Mouse (Mus musculus) spleen, postnatal 14 days (tissue): Measurements from ENCODE around the gene Mospd1.
A peak's percentile ranks its signal among the peaks of the same experiment; 100 is the strongest.

Experiments used
- DNase-seq, 2 experiments: peaks; one replicate each; pipeline ENCODE4 v3.0.0; 2021 to 2022; ENCODE audit warnings: low spot score in 2 of 2

Gene Mospd1

DNA sequence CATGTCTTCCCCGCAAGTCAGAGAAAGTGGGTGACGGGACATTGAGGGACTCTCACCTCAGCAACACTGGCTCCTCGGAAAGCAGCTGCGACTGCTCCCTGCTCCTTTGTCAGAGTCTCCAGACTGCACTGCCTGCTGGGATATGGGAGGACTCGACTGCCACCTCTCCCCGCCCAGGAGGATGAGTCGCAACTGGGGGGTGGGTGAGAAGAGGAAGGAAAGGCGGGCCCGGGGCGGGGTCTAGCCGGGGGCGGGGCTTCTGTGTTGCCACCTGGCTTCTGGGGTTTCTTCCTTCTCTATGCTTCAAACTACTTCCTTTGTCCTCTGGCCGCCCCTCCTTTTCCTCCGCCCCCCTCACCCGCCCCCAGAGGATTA, at the start of gene Mospd1:
Gene Mospd1, minus strand, starts transcription at position 137 of the 375 bp plus-strand sequence.
- DNase-seq = peak; percentile 80 to 83

DNA sequence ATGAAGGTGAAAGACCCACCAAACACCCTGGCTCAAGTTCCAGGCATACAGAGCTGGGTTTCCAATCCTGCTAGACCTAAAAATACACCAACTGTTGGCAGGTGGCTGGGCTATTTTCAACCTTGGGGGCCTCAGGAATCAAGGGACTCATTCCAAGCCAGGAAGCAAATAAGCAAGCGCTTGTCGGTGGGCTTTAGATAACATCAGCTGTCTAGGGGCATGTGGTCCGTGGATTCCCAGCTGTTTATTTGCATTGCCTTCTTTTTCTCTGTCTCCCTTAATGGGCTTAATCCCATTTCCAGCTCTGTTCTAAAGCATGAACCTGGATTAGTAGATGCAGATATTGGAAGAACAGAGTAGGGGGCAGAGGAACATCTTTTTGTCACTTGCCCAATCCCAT, 16.1 kb upstream of the Mospd1 start:
- no peak for DNase-seq

DNA sequence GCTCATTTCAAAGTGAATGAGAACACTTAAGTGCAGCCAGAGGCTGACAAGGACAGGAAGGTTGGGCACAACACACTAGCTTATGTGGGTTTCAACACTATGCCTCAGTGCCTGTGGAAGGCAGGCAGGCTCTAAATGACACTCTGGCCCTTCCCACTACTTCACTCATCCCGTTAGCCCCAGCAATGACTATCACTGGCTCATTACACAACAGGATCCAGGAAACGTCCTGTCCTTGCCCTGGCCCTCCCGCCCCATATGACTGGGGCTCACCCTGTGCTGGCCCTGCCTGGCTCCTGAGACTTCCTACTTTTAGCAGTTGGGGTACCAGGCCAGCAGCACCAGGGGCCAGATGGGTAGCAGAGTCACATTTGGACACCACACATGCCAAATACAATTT, 12.8 kb upstream of the Mospd1 start:
- DNase-seq = no peak

DNA sequence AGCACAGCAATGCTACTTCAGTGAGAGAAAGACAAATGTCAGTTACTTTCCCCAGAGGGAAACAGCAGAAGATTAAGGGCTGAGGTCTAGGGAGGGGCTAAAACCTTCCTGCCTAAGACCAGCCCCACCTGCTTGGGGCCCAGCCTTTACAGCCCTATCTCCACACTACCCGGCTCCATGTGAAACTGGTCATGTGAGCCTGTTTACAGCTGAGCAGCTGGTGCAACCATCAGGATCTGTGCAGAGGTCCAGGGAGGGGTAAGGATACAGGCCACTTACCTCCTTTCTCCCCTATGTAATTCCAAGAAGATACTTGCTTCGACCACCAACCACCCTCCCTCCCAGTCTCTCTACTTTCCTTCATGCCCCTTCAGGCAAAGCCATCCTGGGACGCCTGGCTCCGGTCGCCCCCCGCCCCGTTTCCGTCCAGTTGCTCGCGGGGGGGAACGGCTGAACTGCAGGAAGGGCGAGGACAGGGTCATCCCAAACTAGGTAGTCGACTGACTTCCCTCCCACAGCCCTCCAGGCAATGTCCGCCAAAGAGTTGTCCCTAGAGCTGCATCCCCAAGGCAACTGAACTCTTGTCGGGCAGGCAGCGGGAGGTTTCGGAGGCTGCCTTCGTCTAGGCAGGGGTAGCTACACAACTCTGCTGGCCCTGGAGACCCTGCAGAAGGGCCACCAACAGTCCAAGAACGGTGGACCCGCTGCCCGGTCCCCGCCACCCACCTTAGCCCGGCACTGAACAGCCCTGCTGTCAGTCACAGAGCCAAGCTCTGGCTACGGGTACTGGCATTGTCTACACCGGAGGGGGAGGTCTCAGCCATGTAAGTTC, 552 bp downstream of the Mospd1 start:
- DNase-seq = peak; percentile 19 to 28

DNA sequence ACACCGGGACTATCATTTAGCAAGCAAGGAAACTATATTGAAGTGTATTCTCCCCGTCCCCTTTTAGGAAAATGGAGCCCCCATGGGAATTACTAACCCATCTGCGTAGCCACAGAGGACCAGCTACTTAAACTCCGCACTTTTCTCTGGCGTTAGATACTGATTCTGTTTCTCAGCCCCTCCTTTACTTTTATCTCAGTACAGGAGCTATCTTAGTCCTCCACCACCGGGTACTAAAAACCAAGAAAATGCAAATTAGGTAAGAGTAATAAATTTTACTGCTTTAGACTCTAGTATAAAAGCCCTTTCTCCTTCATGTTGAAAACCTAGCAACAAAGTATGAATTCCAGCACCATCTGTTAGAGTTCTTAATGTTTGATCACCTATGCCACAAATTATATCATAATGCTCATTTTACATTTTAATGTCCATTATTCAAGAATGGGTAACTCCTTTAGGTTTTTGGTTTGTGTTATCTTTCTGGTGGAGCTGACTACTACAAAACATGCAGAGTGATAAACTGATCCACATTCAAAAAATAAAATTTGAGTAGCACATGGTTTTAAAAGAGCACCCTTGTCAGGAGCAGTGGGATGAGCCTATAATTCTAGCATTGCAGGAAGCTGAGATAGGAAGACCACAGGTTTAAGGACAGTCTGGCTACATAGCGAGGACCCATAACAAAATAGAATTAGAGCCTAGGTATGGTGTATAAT, 5.5 kb downstream of the Mospd1 start:
- DNase-seq = no peak

DNA sequence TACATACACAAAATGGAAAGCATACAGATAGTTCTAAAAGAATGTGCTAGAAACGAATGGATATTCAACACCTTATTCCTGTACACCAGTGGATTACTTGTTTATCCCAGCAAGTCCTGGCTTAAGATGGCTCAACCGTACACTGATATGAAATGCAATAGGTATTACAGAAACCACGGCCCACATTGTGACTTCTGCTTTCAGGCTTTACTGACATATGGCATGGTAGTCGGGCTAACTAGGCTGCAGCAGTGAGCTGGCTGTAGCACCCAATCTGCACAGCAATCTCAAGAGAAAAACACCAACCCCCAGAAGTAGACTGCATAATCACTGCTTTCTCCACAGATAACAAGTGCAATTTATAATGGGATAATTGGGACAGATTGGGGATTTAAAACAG, 21.9 kb downstream of the Mospd1 start:
- DNase-seq = no peak

DNA sequence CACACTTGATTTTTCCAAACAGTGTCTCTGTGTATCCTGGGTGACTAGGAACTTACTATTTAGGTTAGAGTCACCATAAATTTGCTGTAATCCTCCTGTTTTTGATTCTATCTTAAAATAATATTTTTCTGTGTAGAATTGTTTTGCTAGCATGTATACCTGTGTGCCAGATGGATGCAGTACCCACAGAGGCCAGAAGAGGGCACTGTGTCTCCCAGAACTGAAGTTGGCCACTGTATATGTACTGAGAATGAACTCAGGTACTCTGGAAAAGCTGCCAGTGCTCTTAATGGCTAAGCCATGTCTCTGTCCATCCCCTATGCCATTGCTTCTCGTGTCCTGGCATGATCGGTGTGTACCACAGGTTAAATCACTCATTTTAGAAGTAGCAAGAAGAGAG, 28.8 kb downstream of the Mospd1 start:
- DNase-seq = peak; percentile 37 to 56

DNA sequence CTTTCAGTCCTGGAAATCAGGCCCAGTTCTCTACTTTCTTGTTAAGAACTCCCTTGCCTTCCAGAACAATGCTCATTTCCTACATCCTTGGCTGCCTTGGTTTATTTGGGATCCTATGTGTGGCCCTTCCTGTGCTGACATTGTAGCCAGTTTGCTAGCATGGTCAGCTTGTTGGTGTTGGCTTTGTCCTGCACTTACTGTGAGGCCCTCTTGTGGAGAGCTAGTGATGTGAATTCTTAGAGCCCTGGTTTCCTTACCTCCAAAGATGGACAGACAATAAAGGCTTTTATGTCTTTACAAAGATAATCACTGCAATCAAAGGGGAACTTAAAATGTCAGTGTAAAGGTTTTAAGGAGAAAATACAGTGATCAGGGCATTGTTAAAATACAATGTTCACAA, 32.9 kb downstream of the Mospd1 start:
- DNase-seq = no peak

DNA sequence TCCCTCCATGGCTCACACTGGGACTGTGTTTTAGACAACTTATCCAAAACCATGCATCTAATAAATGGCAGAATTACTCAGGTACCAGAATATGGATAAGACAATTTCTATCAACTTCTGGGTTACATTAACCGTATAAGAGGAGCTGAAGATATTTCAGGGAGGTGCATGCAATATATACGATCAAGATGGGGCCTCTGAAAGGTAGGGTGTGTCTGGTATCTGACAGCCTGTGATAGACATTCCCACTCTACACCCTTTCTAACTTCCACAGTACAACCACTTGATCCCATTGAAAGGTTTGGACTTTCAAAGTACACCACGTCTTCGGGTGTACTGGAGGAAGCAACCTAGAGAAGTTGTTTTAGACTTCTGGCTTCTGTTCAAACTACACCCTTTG, 39.9 kb downstream of the Mospd1 start:
- no peak for DNase-seq

DNA sequence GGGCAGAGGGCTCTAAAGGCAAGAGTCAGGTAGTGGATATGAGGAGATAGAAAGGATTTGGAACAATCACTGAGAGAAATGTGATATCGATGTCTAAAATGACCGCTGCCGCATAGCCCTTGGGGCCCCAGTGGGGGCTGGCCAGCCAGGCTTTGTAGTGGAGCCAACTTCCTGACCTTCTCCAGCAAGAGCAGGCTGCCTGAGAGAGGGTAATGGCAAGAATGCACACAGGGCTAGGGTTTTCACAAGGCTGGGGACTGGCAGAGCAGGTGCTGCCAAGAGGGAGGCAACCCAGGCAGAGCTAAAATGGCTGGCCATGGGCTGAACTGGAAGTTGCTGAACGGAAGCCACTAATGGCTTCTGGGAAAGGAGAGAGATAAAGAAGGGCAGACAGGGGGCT, 49.2 kb downstream of the Mospd1 start:
- no peak for DNase-seq

DNA sequence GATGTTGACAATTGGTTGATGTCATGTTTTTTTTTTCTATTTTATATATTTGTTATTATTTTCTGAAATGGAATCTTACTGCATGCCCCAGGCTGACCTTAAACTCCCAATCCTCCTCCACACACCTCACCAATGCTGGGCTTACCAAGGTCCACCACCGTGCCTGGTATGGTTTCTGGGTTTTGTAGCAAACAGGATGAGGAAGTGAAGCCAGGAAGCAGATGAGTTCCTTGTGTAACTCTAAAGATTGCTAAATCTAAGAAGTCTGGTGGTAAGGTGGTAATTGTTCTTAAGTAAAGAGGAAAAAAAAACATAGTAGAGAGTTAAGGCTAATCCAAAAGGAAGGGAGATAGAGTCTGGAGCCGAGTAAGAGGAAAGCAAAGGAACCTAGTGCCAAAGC, 49.7 kb downstream of the Mospd1 start:
- no peak for DNase-seq
